Mouse (Mus musculus): Measurements from ENCODE around the gene Igsf3. TPM values are rescaled to one million over a fixed set of nuclear protein-coding genes. Genes with fewer than 3 reads are reported as not detected.

Igsf3 gene
- total and polyA plus RNA-seq, 3 experiments, result 0.54 to 1.0 (median 0.59) TPM

- TF ChIP-seq MAFK (IDR thresholded peaks at IDR 0.05; ENCODE audit: insufficient replicate concordance, low read length) (no peak), BHLHE40 (IDR thresholded peaks at IDR 0.05; ENCODE audit: low read depth, low read length) (0 out of 2 replicates have a peak, but pooled peaks have one; percentile 7)
- no peak for DNase-seq (ENCODE audit: extremely low read depth)
- in situ Hi-C loops (cut with MboI; ENCODE audit: low pct_ligation_motif_present, low pct_unique_long_range_greater_than_20kb, low sequenced_read_pairs) (no loop called here), dilution Hi-C loops (cut with MboI; ENCODE audit: extremely low pct_ligation_motif_present, extremely low pct_unique_long_range_greater_than_20kb, low sequenced_read_pairs) (no loop called here)
- no peaks in the 10 kb centered on the region for H3K79me2 ChIP-seq (replicated peaks; ENCODE audit: control insufficient read depth, extremely low read depth, insufficient read depth, poor library complexity, severe bottlenecking)
- no peak overlapping the region for H3K4me2 ChIP-seq (ENCODE audit: insufficient read depth, low read depth, poor library complexity, severe bottlenecking)
- no peaks in the 10 kb centered on the region for H3K36me3 ChIP-seq (replicated peaks in 1 of 2; ENCODE audit: control insufficient read depth in 1 of 2, insufficient read depth in 1 of 2, low read length in 1 of 2)
- H3K9me3 ChIP-seq (replicated peaks; ENCODE audit: low read length), result no peaks in the 10 kb centered on the region
- H3K27ac ChIP-seq (ENCODE audit: insufficient read depth, low read depth), result no peak overlapping the region
- no peak overlapping the region for H3K9ac ChIP-seq (ENCODE audit: insufficient read depth, low read depth)
- peaks cover 3% of the 10 kb centered on the region in 2 experiments; a peak in 1 of 4 replicates for H3K4me1 ChIP-seq (ENCODE audit: control insufficient read depth in 1 of 2, insufficient read depth in 2 of 2)
- H3K27me3 ChIP-seq (replicated peaks), result no peaks in the 10 kb centered on the region
- no peak overlapping the region for H3K4me3 ChIP-seq (replicated peaks in 1 of 3; ENCODE audit: low read depth in 2 of 3, low read length in 2 of 3, poor library complexity in 1 of 3)
These were observed 30.7 kb downstream of the Igsf3 start for GRCm38 (mm10) chr3:101407568-101407967.

- H3K9me3 ChIP-seq (replicated peaks; ENCODE audit: low read length), result no peaks in the 10 kb centered on the region
- H3K4me3 ChIP-seq (replicated peaks in 1 of 3; ENCODE audit: low read depth in 2 of 3, low read length in 2 of 3, poor library complexity in 1 of 3), result no peak overlapping the region
- in situ Hi-C loops (cut with MboI; ENCODE audit: low pct_ligation_motif_present, low pct_unique_long_range_greater_than_20kb, low sequenced_read_pairs) (no loop called here), dilution Hi-C loops (cut with MboI; ENCODE audit: extremely low pct_ligation_motif_present, extremely low pct_unique_long_range_greater_than_20kb, low sequenced_read_pairs) (no loop called here)
- TF ChIP-seq BHLHE40 (IDR thresholded peaks at IDR 0.05; ENCODE audit: low read depth, low read length), result no peak
- TF ChIP-seq JUN (IDR thresholded peaks at IDR 0.05; ENCODE audit: insufficient read depth, low read depth, low read length), result no peak
- TF ChIP-seq JUND (conservative IDR thresholded peaks at IDR 0.05; ENCODE audit: low read depth, low read length), result no peak
- TF ChIP-seq ZMIZ1 (IDR thresholded peaks at IDR 0.05; ENCODE audit: low read depth, low read length), result no peak
- no peak for TF ChIP-seq ETS1 (conservative IDR thresholded peaks at IDR 0.05; ENCODE audit: low read depth, low read length)
- TF ChIP-seq MAZ (IDR thresholded peaks at IDR 0.05; ENCODE audit: low read depth, low read length), result no peak
- TF ChIP-seq PAX5 (IDR thresholded peaks at IDR 0.05; ENCODE audit: low read length), result no peak
- H3K79me2 ChIP-seq (replicated peaks; ENCODE audit: control insufficient read depth, extremely low read depth, insufficient read depth, poor library complexity, severe bottlenecking), result no peaks in the 10 kb centered on the region
- no peak overlapping the region for H3K27ac ChIP-seq (ENCODE audit: insufficient read depth, low read depth)
- no peak overlapping the region for H3K9ac ChIP-seq (ENCODE audit: insufficient read depth, low read depth)
- no peaks in the 10 kb centered on the region for H3K27me3 ChIP-seq (replicated peaks)
- no peaks in the 10 kb centered on the region for H3K36me3 ChIP-seq (replicated peaks in 1 of 2; ENCODE audit: control insufficient read depth in 1 of 2, insufficient read depth in 1 of 2, low read length in 1 of 2)
- peaks cover 3% of the 10 kb centered on the region in 2 experiments; a peak in 1 of 4 replicates for H3K4me1 ChIP-seq (ENCODE audit: control insufficient read depth in 1 of 2, insufficient read depth in 2 of 2)
- H3K4me2 ChIP-seq (ENCODE audit: insufficient read depth, low read depth, poor library complexity, severe bottlenecking), result no peak overlapping the region
- no peak for DNase-seq (ENCODE audit: extremely low read depth)
These were observed 32.3 kb downstream of the Igsf3 start for GRCm38 (mm10) chr3:101408953-101409750.

- H3K4me1 ChIP-seq (ENCODE audit: control insufficient read depth in 1 of 2, insufficient read depth in 2 of 2), result peaks cover 5 to 9% of the 10 kb centered on the region in 2 experiments
- TF ChIP-seq MEF2A (IDR thresholded peaks at IDR 0.05; ENCODE audit: borderline replicate concordance, low read depth, low read length) (no peak), CHD2 (IDR thresholded peaks at IDR 0.05; ENCODE audit: low read length) (no peak), POLR2A (IDR thresholded peaks at IDR 0.05; ENCODE audit: low read depth, low read length) (no peak), JUND (conservative IDR thresholded peaks at IDR 0.05; ENCODE audit: low read depth, low read length) (no peak), TCF12 (IDR thresholded peaks at IDR 0.05; ENCODE audit: low read depth, low read length) (no peak), CTCF (conservative IDR thresholded peaks at IDR 0.05 in 1 of 2, IDR thresholded peaks at IDR 0.05 in 1 of 2; ENCODE audit: low read depth in 2 of 2, low read length in 2 of 2) (no peak), MYC (IDR thresholded peaks at IDR 0.05; ENCODE audit: low read depth, low read length) (no peak), BHLHE40 (IDR thresholded peaks at IDR 0.05; ENCODE audit: low read depth, low read length) (no peak), MAZ (IDR thresholded peaks at IDR 0.05; ENCODE audit: low read depth, low read length) (no peak), MXI1 (IDR thresholded peaks at IDR 0.05; ENCODE audit: low read depth, low read length) (no peak)
- in situ Hi-C loops (cut with MboI; ENCODE audit: low pct_ligation_motif_present, low pct_unique_long_range_greater_than_20kb, low sequenced_read_pairs), result no loop called here
- no peaks in the 10 kb centered on the region for H3K79me2 ChIP-seq (replicated peaks; ENCODE audit: control insufficient read depth, extremely low read depth, insufficient read depth, poor library complexity, severe bottlenecking)
- no peaks in the 10 kb centered on the region for H3K27me3 ChIP-seq (replicated peaks)
- dilution Hi-C loops (cut with MboI; ENCODE audit: extremely low pct_ligation_motif_present, extremely low pct_unique_long_range_greater_than_20kb, low sequenced_read_pairs), result no loop called here
- H3K9ac ChIP-seq (ENCODE audit: insufficient read depth, low read depth), result no peak overlapping the region
- H3K36me3 ChIP-seq (replicated peaks in 1 of 2; ENCODE audit: control insufficient read depth in 1 of 2, insufficient read depth in 1 of 2, low read length in 1 of 2), result no peaks in the 10 kb centered on the region
- H3K27ac ChIP-seq (ENCODE audit: insufficient read depth, low read depth), result no peak overlapping the region
- H3K9me3 ChIP-seq (replicated peaks; ENCODE audit: low read length), result no peaks in the 10 kb centered on the region
- H3K4me3 ChIP-seq (replicated peaks in 1 of 3; ENCODE audit: low read depth in 2 of 3, low read length in 2 of 3, poor library complexity in 1 of 3), result no peak overlapping the region
- DNase-seq (ENCODE audit: extremely low read depth), result no peak
- H3K4me2 ChIP-seq (ENCODE audit: insufficient read depth, low read depth, poor library complexity, severe bottlenecking), result no peak overlapping the region
These were observed 33.3 kb downstream of the Igsf3 start for GRCm38 (mm10) chr3:101410202-101410601.
